11 mouse cellular contexts compared by ENCODE assay signal in the genomic region with DNA sequence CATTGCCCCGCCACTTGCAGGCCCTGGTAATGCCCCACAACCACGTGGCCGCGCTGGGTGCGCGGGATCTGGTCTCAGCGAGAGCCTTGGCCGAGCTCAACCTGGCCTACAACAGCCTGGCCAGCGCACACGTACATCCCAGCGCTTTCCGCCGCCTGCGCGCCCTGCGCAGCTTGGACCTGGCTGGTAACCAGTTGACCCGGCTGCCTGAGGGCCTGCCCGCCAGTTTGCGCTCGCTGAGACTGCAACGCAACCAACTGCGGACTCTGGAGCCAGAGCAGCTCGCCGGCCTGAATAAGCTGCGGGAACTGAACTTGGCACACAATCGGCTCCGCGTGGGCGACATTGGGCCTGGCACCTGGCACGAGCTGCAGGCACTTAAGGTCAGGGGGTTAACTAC. TPM values are rescaled to one million over a fixed set of nuclear protein-coding genes. Genes with fewer than 3 reads are reported as not detected.
DNase-seq lines count a peak whose midpoint lies in the region; ATAC-seq and TF ChIP-seq lines count a peak whose summit lies in the region.
"Had no signal": no experiment of that assay in that cellular context is flagged by ENCODE, and none has a peak within 500 bp of the region (broad histone marks: within the 10 kb centered on the region; RNA-seq: fewer than 3 reads in every experiment).

No protein-coding gene starts in this region.

- WGBS in forebrain, embryonic 13.5 days: 46% methylated on average over 30 of the region's 30 CpGs
- WGBS in forebrain, embryonic 15.5 days: 48% methylated on average over 30 of the region's 30 CpGs
- 31% methylated on average over 30 of the region's 30 CpGs for WGBS in kidney, adult 2 months

- no peaks in the 10 kb centered on the region for H3K9me3 ChIP-seq in forebrain, embryonic 13.5 days (replicated peaks)
- H3K9me3 ChIP-seq in forebrain, embryonic 15.5 days: no peaks in the 10 kb centered on the region

- no peak for ATAC-seq in forebrain, embryonic 13.5 days
- ATAC-seq in forebrain, embryonic 15.5 days (replicated peaks): no peak
- ATAC-seq in frontal cortex, adult (ENCODE audit: low TSS enrichment): no peak

- H3K27ac ChIP-seq in forebrain, embryonic 13.5 days: no peak overlapping the region
- no peak overlapping the region for H3K27ac ChIP-seq in forebrain, embryonic 15.5 days (replicated peaks)
- H3K27ac ChIP-seq in kidney, adult 2 months (ENCODE audit: insufficient read depth, low read depth, low read length): no peak overlapping the region
- H3K27ac ChIP-seq: stomach, postnatal 0 days had no signal

- H3K27me3 ChIP-seq in forebrain, embryonic 13.5 days: no peaks in the 10 kb centered on the region
- no peaks in the 10 kb centered on the region for H3K27me3 ChIP-seq in forebrain, embryonic 15.5 days
- H3K27me3 ChIP-seq in kidney, adult 2 months (replicated peaks; ENCODE audit: control insufficient read depth, insufficient read depth, low read length): no peaks in the 10 kb centered on the region

- H3K9ac ChIP-seq in forebrain, embryonic 13.5 days: peak overlapping the region; percentile 34; the same call in 1 of the 2 replicates
- no peak overlapping the region for H3K9ac ChIP-seq in forebrain, embryonic 15.5 days (replicated peaks)

- no peak for TF ChIP-seq POLR2A in kidney, adult 2 months (IDR thresholded peaks at IDR 0.05; ENCODE audit: low read depth, low read length)

- TF ChIP-seq CTCF in kidney, adult 2 months (conservative IDR thresholded peaks at IDR 0.05; ENCODE audit: insufficient read depth, insufficient read length, low read depth, low read length): no peak

- H3K4me3 ChIP-seq in forebrain, embryonic 13.5 days: no peak overlapping the region
- no peak overlapping the region for H3K4me3 ChIP-seq in forebrain, embryonic 15.5 days
- no peak overlapping the region for H3K4me3 ChIP-seq in kidney, adult 2 months (ENCODE audit: insufficient read depth, low read depth, low read length)

- peaks cover 45% of the 10 kb centered on the region for H3K36me3 ChIP-seq in forebrain, embryonic 13.5 days (ENCODE audit: poor library complexity, severe bottlenecking)
- H3K36me3 ChIP-seq in forebrain, embryonic 15.5 days: peaks cover 32% of the 10 kb centered on the region
- no peaks in the 10 kb centered on the region for H3K36me3 ChIP-seq in kidney, adult 2 months (ENCODE audit: control insufficient read depth, insufficient read depth, low read length)

- no peak overlapping the region for H3K4me2 ChIP-seq in forebrain, embryonic 13.5 days
- H3K4me2 ChIP-seq in forebrain, embryonic 15.5 days (replicated peaks): no peak overlapping the region
- H3K4me2 ChIP-seq: liver, embryonic 11.5 days had no signal

- DNase-seq in retina, postnatal 1 day: peak; percentile 24
- DNase-seq in retina, embryonic 14.5 days (ENCODE audit: low spot score): no peak
- peak; percentile 62 for DNase-seq in kidney, adult 2 months
- peak; percentile 22 for DNase-seq in skeletal muscle tissue, adult 2 months (ENCODE audit: low read depth, low spot score)
- no peak for DNase-seq in ovary, postnatal 36 days (ENCODE audit: low spot score)

- peaks cover 5% of the 10 kb centered on the region; the same call in 1 of the 2 replicates for H3K4me1 ChIP-seq in forebrain, embryonic 13.5 days
- H3K4me1 ChIP-seq in forebrain, embryonic 15.5 days: 0 out of 2 replicates have a peak, but pooled peaks cover 5% of the 10 kb centered on the region
- H3K4me1 ChIP-seq in kidney, adult 2 months (ENCODE audit: control insufficient read depth, insufficient read depth, low read length): no peaks in the 10 kb centered on the region

RNA-seq across cellular contexts. Expression of a gene that starts 5.0 kb away (rescaled TPM):
- 0.24 and 0.27 TPM in 2 replicates for polyA plus RNA-seq in forebrain, embryonic 13.5 days (2015; fragmentation: Nextera tagmentation; extraction: Ambion mirVana)
- polyA plus RNA-seq in forebrain, embryonic 15.5 days (2015; fragmentation: Nextera tagmentation; extraction: Ambion mirVana): 0.32 TPM in 2 replicates
- 0.48 and 0.67 TPM in 2 replicates for polyA plus RNA-seq in kidney, adult 2 months (2012; rRNA removed)
- polyA plus RNA-seq: neural tube, embryonic 11.5 days had no signal

RNA-seq across cellular contexts. Expression of a gene that starts 16.9 kb away (rescaled TPM):
- polyA plus RNA-seq in forebrain, embryonic 13.5 days (2015; fragmentation: Nextera tagmentation; extraction: Ambion mirVana): 18.6 and 24.1 TPM in 2 replicates
- polyA plus RNA-seq in forebrain, embryonic 15.5 days (2015; fragmentation: Nextera tagmentation; extraction: Ambion mirVana): 32.4 and 34.8 TPM in 2 replicates
- 24.1 and 26.0 TPM in 2 replicates for polyA plus RNA-seq in kidney, adult 2 months (2012; rRNA removed)

RNA-seq across cellular contexts. Expression of a gene that starts 17.0 kb away (rescaled TPM):
- 2.2 and 2.3 TPM in 2 replicates for polyA plus RNA-seq in forebrain, embryonic 13.5 days (2015; fragmentation: Nextera tagmentation; extraction: Ambion mirVana)
- 2.4 and 2.7 TPM in 2 replicates for polyA plus RNA-seq in forebrain, embryonic 15.5 days (2015; fragmentation: Nextera tagmentation; extraction: Ambion mirVana)
- polyA plus RNA-seq in kidney, adult 2 months (2012; rRNA removed): 0.63 and 0.92 TPM in 2 replicates

RNA-seq across cellular contexts. Expression of a gene that starts 26.2 kb away (rescaled TPM):
- 17.0 and 19.2 TPM in 2 replicates for polyA plus RNA-seq in forebrain, embryonic 13.5 days (2015; fragmentation: Nextera tagmentation; extraction: Ambion mirVana)
- polyA plus RNA-seq in forebrain, embryonic 15.5 days (2015; fragmentation: Nextera tagmentation; extraction: Ambion mirVana): 17.8 and 19.3 TPM in 2 replicates
- polyA plus RNA-seq in kidney, adult 2 months (2012; rRNA removed): 28.2 and 30.1 TPM in 2 replicates

RNA-seq across cellular contexts. Expression of a gene that starts 54.2 kb away (rescaled TPM):
- polyA plus RNA-seq in forebrain, embryonic 13.5 days (2015; fragmentation: Nextera tagmentation; extraction: Ambion mirVana): 4.7 and 6.5 TPM in 2 replicates
- 6.2 and 7.1 TPM in 2 replicates for polyA plus RNA-seq in forebrain, embryonic 15.5 days (2015; fragmentation: Nextera tagmentation; extraction: Ambion mirVana)
- polyA plus RNA-seq in kidney, adult 2 months (2012; rRNA removed): 0.99 and 1.4 TPM in 2 replicates

Comparison
In these comparisons a context has a peak if more than half of its experiments do, and no peak if none do; other contexts are left out.
1. DNase-seq: peak in retina, postnatal 1 day (single experiment), kidney, adult 2 months (single experiment) and skeletal muscle tissue, adult 2 months (single experiment); none in retina, embryonic 14.5 days (single experiment) and ovary, postnatal 36 days (single experiment).